Mouse (Mus musculus) intestine, postnatal 0 days (tissue): Measurements from ENCODE around the gene Lactb. TPM values are rescaled to one million over a fixed set of nuclear protein-coding genes. Genes with fewer than 3 reads are reported as not detected.

Source experiments
- ATAC-seq: fragments of 200-750 bp; cut with Nextera tagmentation; 2 replicates; pipeline ENCODE4 v1.8.0; 2017; ENCODE audit warnings: mild to moderate bottlenecking, moderate TSS enrichment, moderate library complexity
- H3K27ac ChIP-seq: fragments of 300-500 bp; sonication (generic); 2 replicates; pipeline ENCODE4 v1.5.1; 2014; ENCODE audit warnings: mild to moderate bottlenecking, low read depth, low read length, moderate library complexity
- H3K27me3 ChIP-seq: fragments of 300-500 bp; sonication (generic); replicated peaks from 2 replicates; pipeline ENCODE4 v1.6.1; 2014; ENCODE audit warnings: low read length, mixed read lengths; ENCODE audit not compliant: control insufficient read depth, insufficient read depth
- H3K36me3 ChIP-seq: fragments of 300-500 bp; sonication (generic); 2 replicates; pipeline ENCODE4 v1.6.1; 2014; ENCODE audit warnings: mild to moderate bottlenecking, moderate library complexity; ENCODE audit not compliant: control insufficient read depth, insufficient read depth
- H3K4me1 ChIP-seq: fragments of 300-500 bp; sonication (generic); replicated peaks from 2 replicates; pipeline ENCODE4 v1.6.1; 2014; ENCODE audit warnings: antibody characterized with exemption, low read length, mixed read lengths; ENCODE audit not compliant: control insufficient read depth, insufficient read depth
- H3K4me2 ChIP-seq: fragments of 300-500 bp; sonication (generic); replicated peaks from 2 replicates; pipeline ENCODE4 v1.6.1; 2014; ENCODE audit warnings: low read depth, mild to moderate bottlenecking, moderate library complexity
- H3K4me3 ChIP-seq: fragments of 300-500 bp; sonication (generic); 2 replicates; pipeline ENCODE4 v1.5.1; 2014; ENCODE audit warnings: low read depth, low read length
- H3K9ac ChIP-seq: fragments of 300-500 bp; sonication (generic); 2 replicates; pipeline ENCODE4 v1.6.1; 2014; ENCODE audit warnings: mild to moderate bottlenecking, low read depth, low read length
- H3K9me3 ChIP-seq: fragments of 300-500 bp; sonication (generic); 2 replicates; pipeline ENCODE4 v1.6.1; 2016; ENCODE audit warnings: mixed run types; ENCODE audit not compliant: control insufficient read depth
- CTCF ChIP-seq: sonication (generic); IDR thresholded peaks from 2 replicates; pipeline ENCODE4 v1.5.1; 2016; ENCODE audit warnings: low read depth, mild to moderate bottlenecking, control low read depth, antibody characterized with exemption, moderate library complexity
- WGBS: fragments of 180-500 bp; shearing (Covaris S2); extraction: QIAGEN DNeasy Blood & Tissue Kit; methylation state at CpG from one replicate; pipeline ENCODE4 v1.1.7; 2014; 5-methylcytosine and 5-hydroxymethylcytosine counted together
- polyA plus RNA-seq: library from polyadenylated mRNA; unstranded; fragments of >200 nt; fragmentation: Nextera tagmentation; extraction: Ambion mirVana; gene quantifications from 2 replicates; pipeline ENCODE4 v1.2.1, GENCODE M21; 2015

The Lactb gene
- polyA plus RNA-seq, 1 experiment from 2014 or later = 14.9 TPM

- no peak for TF ChIP-seq CTCF
- 94% methylated on average over 8 of the region's 8 CpGs for WGBS
Measured at GRCm38 (mm10) chr9:66999698-67000097, 24.4 kb upstream of the Lactb start.

GRCm38 (mm10) chr9:66991750-66992410 lies 16.6 kb upstream of the Lactb start:
- Histone ChIP-seq H3K4me1 (no peaks in the 10 kb centered on the region), H3K27ac (no peak overlapping the region), H3K4me3 (no peak overlapping the region), H3K36me3 (no peaks in the 10 kb centered on the region), H3K9me3 (no peaks in the 10 kb centered on the region), H3K4me2 (no peak overlapping the region), H3K9ac (no peak overlapping the region), H3K27me3 (no peaks in the 10 kb centered on the region)
- 61% methylated on average over 8 of the region's 8 CpGs for whole genome bisulfite sequencing
- no peak for TF ChIP-seq CTCF
- ATAC-seq = no peak

More at GRCm38 (mm10) chr9:66999698-67000097, 24.4 kb upstream of the Lactb start:
- no peaks in the 10 kb centered on the region for H3K27me3 ChIP-seq
- H3K4me1 ChIP-seq = no peaks in the 10 kb centered on the region
- H3K9ac ChIP-seq = no peak overlapping the region
- H3K36me3 ChIP-seq = no peaks in the 10 kb centered on the region
- H3K4me3 ChIP-seq = no peak overlapping the region
- no peak overlapping the region for H3K4me2 ChIP-seq
- ATAC-seq = no peak
- H3K27ac ChIP-seq = no peak overlapping the region
- H3K9me3 ChIP-seq = no peaks in the 10 kb centered on the region

- Histone ChIP-seq H3K4me3 (no peak overlapping the region), H3K9me3 (no peaks in the 10 kb centered on the region), H3K27ac (no peak overlapping the region), H3K4me2 (no peak overlapping the region), H3K9ac (no peak overlapping the region), H3K36me3 (no peaks in the 10 kb centered on the region), H3K27me3 (no peaks in the 10 kb centered on the region), H3K4me1 (no peaks in the 10 kb centered on the region)
- TF ChIP-seq CTCF = no peak
- WGBS = 50% methylated on average over 9 of the region's 9 CpGs
- no peak for ATAC-seq
Measured at GRCm38 (mm10) chr9:66991021-66991749, 15.9 kb upstream of the Lactb start.

- Histone ChIP-seq H3K27ac (no peak overlapping the region), H3K36me3 (no peaks in the 10 kb centered on the region), H3K9ac (no peak overlapping the region), H3K4me3 (no peak overlapping the region), H3K27me3 (no peaks in the 10 kb centered on the region), H3K4me2 (no peak overlapping the region), H3K4me1 (no peaks in the 10 kb centered on the region), H3K9me3 (no peaks in the 10 kb centered on the region)
- TF ChIP-seq CTCF = no peak
- no peak for ATAC-seq
- WGBS = 81% methylated on average over 5 of the region's 5 CpGs
Measured at GRCm38 (mm10) chr9:66990046-66990445, 14.8 kb upstream of the Lactb start.

DNA sequence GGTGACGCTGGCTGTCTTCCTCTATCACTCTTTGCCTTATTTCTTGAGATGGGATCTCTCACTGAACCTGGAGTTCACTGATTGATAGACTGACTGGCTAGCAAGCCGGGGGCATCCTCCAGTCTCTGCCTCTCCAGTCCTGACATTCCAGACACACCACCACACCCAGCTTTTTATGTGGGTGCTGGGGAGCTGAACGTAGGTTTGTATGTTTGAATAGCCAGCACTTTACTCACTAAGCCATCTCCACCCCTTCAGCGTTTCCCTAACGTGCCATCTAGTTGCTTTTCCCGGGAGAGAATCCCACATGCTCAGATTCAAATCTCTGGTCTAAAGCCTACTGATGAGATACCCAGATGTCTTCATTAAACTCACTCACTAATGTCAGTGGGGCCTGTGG lies 14.3 kb upstream of the Lactb start:
- no peaks in the 10 kb centered on the region for H3K4me1 ChIP-seq
- no peaks in the 10 kb centered on the region for H3K9me3 ChIP-seq
- H3K9ac ChIP-seq = no peak overlapping the region
- no peak for ATAC-seq
- H3K27me3 ChIP-seq = no peaks in the 10 kb centered on the region
- no peaks in the 10 kb centered on the region for H3K36me3 ChIP-seq
- H3K4me3 ChIP-seq = no peak overlapping the region
- 31% methylated on average over 6 of the region's 6 CpGs for WGBS
- no peak for TF ChIP-seq CTCF
- no peak overlapping the region for H3K4me2 ChIP-seq
- H3K27ac ChIP-seq = peak overlapping the region; percentile 22; the same call in 1 of the 2 replicates

DNA sequence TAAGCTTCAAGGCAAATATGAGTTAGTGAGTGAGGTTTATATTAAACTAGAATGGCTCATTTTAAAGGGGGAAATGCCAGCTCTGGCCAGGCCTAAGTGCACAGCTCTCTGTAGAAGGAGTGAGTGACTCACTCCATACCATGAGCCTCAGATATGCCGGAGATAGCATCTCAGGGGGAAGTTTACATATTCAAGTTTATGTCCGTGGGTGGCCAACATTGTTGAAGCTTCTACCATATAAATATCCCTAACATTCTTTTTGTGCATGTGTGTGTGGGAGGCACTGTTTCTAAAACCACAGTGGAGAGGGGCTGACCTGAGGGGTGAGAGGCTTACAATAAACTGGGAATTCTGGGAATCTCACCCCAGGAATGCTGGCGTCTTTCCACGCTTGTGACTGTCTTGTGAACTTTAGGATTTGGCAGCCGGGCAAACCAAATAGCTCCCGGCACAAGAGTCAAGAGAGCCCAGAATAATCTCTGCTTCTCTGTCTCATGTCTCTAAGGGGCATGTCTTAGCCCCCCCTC lies 13.7 kb upstream of the Lactb start:
- H3K36me3 ChIP-seq = no peaks in the 10 kb centered on the region
- no peaks in the 10 kb centered on the region for H3K4me1 ChIP-seq
- H3K4me2 ChIP-seq = no peak overlapping the region
- H3K27ac ChIP-seq = peak overlapping the region; percentile 75; the same call in 1 of the 2 replicates
- no peak overlapping the region for H3K9ac ChIP-seq
- no peaks in the 10 kb centered on the region for H3K9me3 ChIP-seq
- H3K4me3 ChIP-seq = no peak overlapping the region
- TF ChIP-seq CTCF = no peak
- peak; percentile 25; the same call in 1 of the 2 replicates for ATAC-seq
- no peaks in the 10 kb centered on the region for H3K27me3 ChIP-seq
- 26% methylated on average over 6 of the region's 6 CpGs for WGBS
